Mouse (Mus musculus) spleen, adult 2 months (tissue): ENCODE measurements around the gene Fnbp1l. TPM values are rescaled to one million over a fixed set of nuclear protein-coding genes. Genes with fewer than 3 reads are reported as not detected.

Experiments used
- DNase-seq, 2 experiments: peaks; one replicate each; pipeline versions ENCODE4 v3.0.0 to v3.0.0-alpha.2; 2012 to 2021; ENCODE audit warnings: low spot score in 2 of 2, low read depth in 1 of 2
- H3K27ac ChIP-seq: fragments of 200-500 bp; 2 replicates; pipeline ENCODE4 v1.5.1; 2012; ENCODE audit warnings: low read length, inconsistent platforms; ENCODE audit not compliant: insufficient read depth
- H3K27me3 ChIP-seq: fragments of 200-500 bp; 2 replicates; pipeline ENCODE4 v1.6.1; 2012; ENCODE audit warnings: mild to moderate bottlenecking, moderate library complexity, low read length, inconsistent platforms; ENCODE audit not compliant: control insufficient read depth, insufficient read depth
- H3K36me3 ChIP-seq: fragments of 200-500 bp; 2 replicates; pipeline ENCODE4 v1.6.1; 2012; ENCODE audit warnings: mild to moderate bottlenecking, low read length, inconsistent platforms; ENCODE audit not compliant: control insufficient read depth, insufficient read depth
- H3K4me1 ChIP-seq: fragments of 200-500 bp; 2 replicates; pipeline ENCODE4 v1.6.1; 2011; ENCODE audit warnings: inconsistent platforms; ENCODE audit not compliant: control insufficient read depth, insufficient read depth, insufficient read length
- H3K4me3 ChIP-seq: fragments of 200-500 bp; 2 replicates; pipeline ENCODE4 v1.5.1; 2011; ENCODE audit warnings: mild to moderate bottlenecking, inconsistent platforms; ENCODE audit not compliant: insufficient read depth, insufficient read length; ENCODE audit errors: extremely low read depth
- CTCF ChIP-seq: fragments of 200-500 bp; IDR thresholded peaks from 2 replicates; pipeline ENCODE4 v1.5.1; 2011; ENCODE audit warnings: mild to moderate bottlenecking, inconsistent platforms; ENCODE audit not compliant: insufficient read depth, insufficient read length, insufficient replicate concordance; ENCODE audit errors: extremely low read depth
- POLR2A ChIP-seq: fragments of 200-500 bp; IDR thresholded peaks from 2 replicates; pipeline ENCODE4 v1.6.1; 2011; ENCODE audit warnings: low read depth, low read length, inconsistent platforms
- WGBS: fragments of 180-500 bp; shearing (Covaris S2); methylation state at CpG from one replicate; pipeline ENCODE4 v1.1.7; 2018; 5-methylcytosine and 5-hydroxymethylcytosine counted together
- polyA plus RNA-seq: library from polyadenylated mRNA; depleted of rRNA; stranded (reverse); fragments of >200 nt; gene quantifications from 2 replicates; pipeline ENCODE4 v1.2.3, GENCODE M21; 2012

Fnbp1l gene
- polyA plus RNA-seq, 1 experiment = 1.3 TPM

DNA sequence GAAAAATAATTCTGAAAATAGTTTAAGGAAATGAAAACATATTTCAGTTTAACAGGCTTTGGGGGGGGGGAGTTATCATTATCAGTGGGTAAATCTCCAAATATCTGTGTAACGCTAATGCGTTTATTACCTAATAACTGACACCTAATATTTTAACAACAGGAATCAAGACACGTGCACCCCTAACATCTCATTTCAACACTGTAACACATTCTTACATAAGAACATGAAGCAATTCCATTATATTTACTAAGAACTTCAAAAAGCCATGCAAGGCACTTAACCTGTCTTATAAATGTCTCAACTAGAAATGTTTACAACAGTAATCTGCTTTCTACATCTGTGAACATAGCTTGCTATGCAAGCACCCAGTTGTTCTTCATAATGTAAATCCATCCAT is 68.3 kb downstream of the Fnbp1l start:
- H3K27me3 ChIP-seq = no peaks in the 10 kb centered on the region
- no peak for TF ChIP-seq CTCF
- TF ChIP-seq POLR2A = no peak
- H3K4me3 ChIP-seq = no peak overlapping the region
- no peak overlapping the region for H3K27ac ChIP-seq
- H3K4me1 ChIP-seq = no peaks in the 10 kb centered on the region
- WGBS = 90% methylated on average over 3 of the region's 3 CpGs
- H3K36me3 ChIP-seq = no peaks in the 10 kb centered on the region
- no peak for DNase-seq

DNA sequence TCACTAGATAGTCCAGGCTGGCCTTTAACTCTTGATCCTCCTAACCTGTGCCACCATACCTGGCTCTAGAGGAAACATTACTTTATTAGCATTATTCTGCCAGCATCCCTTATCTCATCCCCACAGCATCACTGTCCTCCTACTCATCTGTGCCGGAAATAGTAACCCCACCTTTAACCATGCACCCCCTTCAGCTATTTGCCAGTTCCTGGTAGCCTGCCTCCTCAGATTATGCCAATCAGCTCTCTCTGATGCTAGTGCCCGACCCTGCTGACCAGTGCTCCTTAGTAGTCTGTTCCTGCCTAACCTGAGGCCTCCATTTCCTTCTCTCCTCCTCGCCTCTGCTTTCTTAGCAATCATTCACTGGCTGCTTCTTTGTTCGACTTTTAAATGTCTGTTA is 72.0 kb downstream of the Fnbp1l start:
- no peak for DNase-seq
- 64% methylated on average over 4 of the region's 4 CpGs for WGBS
- no peaks in the 10 kb centered on the region for H3K36me3 ChIP-seq

DNA sequence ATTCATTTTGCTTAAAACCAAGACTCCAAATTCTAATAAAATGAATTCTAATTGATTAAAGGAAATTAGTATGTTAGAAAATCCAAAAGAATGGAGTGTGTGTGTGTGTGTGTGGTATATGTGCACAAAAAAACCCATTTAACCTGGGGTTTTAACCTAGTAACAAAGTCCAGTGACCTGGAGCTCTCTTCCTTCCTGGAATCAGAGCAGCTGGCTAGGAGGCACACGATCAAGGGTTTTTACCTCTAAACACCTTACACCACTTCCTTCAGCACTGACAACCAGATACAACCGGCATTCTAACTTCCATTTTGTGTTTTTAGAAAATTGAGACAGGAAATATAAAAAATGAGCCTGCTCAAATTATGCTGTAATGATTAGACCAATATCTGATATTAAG is 74.2 kb downstream of the Fnbp1l start:
- no peak for DNase-seq
- no peak overlapping the region for H3K27ac ChIP-seq
- TF ChIP-seq POLR2A = no peak
- TF ChIP-seq CTCF = no peak
- H3K4me3 ChIP-seq = no peak overlapping the region
- H3K4me1 ChIP-seq = no peaks in the 10 kb centered on the region
- WGBS = 24% methylated on average over 2 of the region's 2 CpGs
- H3K27me3 ChIP-seq = no peaks in the 10 kb centered on the region
- H3K36me3 ChIP-seq = no peaks in the 10 kb centered on the region

More for the DNA sequence above, 72.0 kb downstream of the Fnbp1l start:
- no peak overlapping the region for H3K4me3 ChIP-seq
- H3K27ac ChIP-seq = no peak overlapping the region
- no peaks in the 10 kb centered on the region for H3K27me3 ChIP-seq
- TF ChIP-seq CTCF (no peak), POLR2A (no peak)
- no peaks in the 10 kb centered on the region for H3K4me1 ChIP-seq

DNA sequence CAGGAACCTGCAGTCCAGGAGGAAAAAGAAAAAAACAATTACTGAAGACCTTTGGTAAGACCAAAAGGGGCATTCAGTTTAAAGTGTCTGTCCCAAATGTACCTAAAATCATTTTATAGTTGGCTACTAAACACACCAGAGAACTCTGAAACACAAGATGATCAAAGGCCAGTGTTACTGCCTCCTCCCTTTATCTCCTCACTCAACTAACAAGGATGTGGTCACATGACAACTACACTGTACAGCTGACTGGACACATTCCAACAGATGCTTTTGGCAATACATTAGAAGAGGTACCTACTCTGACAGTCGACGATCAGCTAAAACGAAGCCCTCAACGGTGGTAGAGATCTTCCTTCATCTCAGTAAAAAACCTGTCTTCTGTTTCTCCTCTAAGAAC is 78.6 kb downstream of the Fnbp1l start:
- Histone ChIP-seq H3K4me1 (no peaks in the 10 kb centered on the region), H3K36me3 (no peaks in the 10 kb centered on the region)

DNA sequence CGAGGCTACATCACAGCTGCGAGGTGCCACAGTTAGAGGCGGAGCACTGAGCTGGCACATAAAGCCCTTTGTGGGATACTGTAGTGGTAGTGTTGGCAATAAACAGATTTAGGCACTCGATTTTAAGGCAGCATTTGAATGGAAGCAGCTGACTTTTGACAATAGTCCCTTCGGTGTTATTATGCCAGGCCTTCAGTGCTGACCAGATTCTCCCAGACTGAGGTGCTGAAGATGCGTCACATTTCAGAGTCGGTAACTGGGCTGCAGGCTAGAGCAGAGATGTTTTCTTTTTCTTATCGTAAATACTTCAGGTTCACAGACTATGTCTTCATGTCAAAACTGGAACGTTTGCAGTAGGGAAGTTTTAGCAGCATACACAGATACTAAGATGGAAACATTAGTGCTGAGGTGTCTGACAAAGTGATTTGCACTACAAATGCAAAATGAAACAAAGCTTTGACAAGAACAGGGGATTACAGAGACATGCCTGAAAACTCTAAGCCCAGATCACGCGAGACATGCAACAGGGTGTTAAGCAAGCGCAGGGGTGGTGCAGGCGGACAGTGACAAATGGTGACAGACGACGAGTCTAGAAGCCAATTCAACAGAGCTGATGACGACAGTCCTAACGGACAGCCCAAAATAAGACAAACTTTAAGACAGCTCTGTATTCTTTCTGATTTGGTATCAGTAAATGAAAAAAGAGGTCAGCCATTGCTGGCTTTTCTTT is 79.4 kb downstream of the Fnbp1l start:
- no peaks in the 10 kb centered on the region for H3K4me1 ChIP-seq
- no peaks in the 10 kb centered on the region for H3K27me3 ChIP-seq
- DNase-seq = no peak
- WGBS = 90% methylated on average over 17 of the region's 17 CpGs
- no peak for TF ChIP-seq CTCF
- TF ChIP-seq POLR2A = no peak
- no peaks in the 10 kb centered on the region for H3K36me3 ChIP-seq
- no peak overlapping the region for H3K4me3 ChIP-seq
- H3K27ac ChIP-seq = no peak overlapping the region

More for the DNA sequence above, 78.6 kb downstream of the Fnbp1l start:
- Histone ChIP-seq H3K27ac (no peak overlapping the region), H3K4me3 (no peak overlapping the region), H3K27me3 (no peaks in the 10 kb centered on the region)
- no peak for DNase-seq
- TF ChIP-seq POLR2A = no peak
- no peak for TF ChIP-seq CTCF
- 79% methylated on average over 4 of the region's 4 CpGs for WGBS

DNA sequence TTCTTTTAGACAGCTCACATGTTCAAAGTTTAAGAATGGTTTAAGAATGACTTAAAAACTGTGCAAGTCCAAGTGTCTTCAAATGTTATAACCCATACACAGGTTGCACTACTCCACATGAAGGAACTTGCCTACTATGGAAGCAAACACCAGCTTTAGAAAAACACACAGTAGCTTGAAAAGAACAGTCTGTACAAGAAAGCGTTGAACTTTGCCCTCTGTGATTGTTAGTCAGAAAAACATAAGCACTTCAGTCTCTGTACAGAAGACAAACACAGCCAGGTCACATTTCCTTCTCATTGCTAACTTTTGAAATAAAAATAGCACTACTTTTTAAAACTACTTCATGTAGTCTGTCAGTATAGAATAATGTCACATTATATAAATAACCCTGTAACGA is 80.7 kb downstream of the Fnbp1l start:
- Histone ChIP-seq H3K4me1 (no peaks in the 10 kb centered on the region), H3K27ac (no peak overlapping the region), H3K27me3 (no peaks in the 10 kb centered on the region), H3K36me3 (no peaks in the 10 kb centered on the region), H3K4me3 (no peak overlapping the region)
- 94% methylated on average over 2 of the region's 2 CpGs for WGBS
- DNase-seq = no peak
- TF ChIP-seq CTCF (no peak), POLR2A (no peak)

DNA sequence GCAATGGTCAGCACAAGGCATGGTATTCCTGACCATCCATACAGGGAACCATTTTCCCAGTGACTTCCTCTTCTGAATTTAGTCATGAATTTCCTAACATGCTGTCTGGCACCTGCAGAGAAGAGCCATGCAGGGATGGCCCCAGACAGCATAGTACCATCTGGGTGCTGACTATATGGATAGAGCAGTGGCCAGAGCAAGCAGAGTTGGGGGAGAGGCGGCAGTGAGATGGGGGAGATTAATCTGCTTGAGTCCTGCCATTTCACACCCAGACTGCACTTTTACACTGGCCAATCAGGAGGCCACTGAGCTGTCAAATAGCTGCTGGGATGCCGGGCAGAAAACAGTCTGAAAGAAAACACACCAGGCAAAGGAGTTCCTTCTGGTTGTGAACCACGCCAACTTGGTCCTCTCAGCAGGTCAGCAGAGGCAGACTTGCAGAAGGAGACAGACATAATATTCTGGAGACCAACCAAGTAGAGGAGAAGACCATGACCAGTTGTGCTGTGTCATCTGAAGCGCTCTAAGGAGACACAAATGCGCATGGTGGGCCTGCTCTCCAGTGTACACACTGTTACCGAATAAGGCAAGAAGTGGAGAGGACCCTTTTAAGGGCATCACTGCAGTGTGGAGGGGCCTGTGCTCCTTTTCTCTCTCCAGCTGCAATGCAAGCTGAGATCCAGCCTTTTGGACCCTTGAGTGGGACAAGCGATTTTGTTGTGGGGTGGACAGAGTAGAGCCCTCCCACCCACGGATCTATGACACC is 83.4 kb downstream of the Fnbp1l start:
- Histone ChIP-seq H3K27me3 (no peaks in the 10 kb centered on the region), H3K27ac (no peak overlapping the region), H3K4me3 (no peak overlapping the region), H3K36me3 (peaks cover 5% of the 10 kb centered on the region), H3K4me1 (no peaks in the 10 kb centered on the region)
- TF ChIP-seq POLR2A (no peak), CTCF (no peak)
- no peak for DNase-seq
- WGBS = 91% methylated on average over 8 of the region's 8 CpGs
